Mouse (Mus musculus) ovary, postnatal 36 days (tissue): ENCODE results near the gene Olfr1289.

Experiments used
- DNase-seq: peaks from one replicate; pipeline ENCODE4 v3.0.0; 2022; ENCODE audit warnings: low spot score, mixed read lengths

The Olfr1289 gene

DNA sequence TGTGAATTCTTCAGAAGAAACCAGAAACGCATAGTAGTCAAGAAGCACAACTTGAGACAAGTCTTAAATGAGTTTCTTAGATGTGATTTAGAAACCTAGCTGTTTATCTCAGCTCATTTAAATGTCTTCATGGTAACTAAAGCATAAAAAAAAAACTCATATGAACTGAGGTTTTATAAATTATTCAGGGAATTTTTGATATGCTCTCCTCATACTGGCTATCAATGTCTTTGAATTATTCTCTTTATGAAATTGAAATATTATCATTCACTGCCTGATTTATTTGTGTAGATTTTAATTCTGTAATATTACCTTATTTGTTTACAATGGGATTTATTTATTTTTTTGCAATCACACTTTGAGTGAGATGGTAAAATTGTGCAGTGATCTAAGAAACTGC, at the start of gene Olfr1289:
Gene Olfr1289, plus strand, starts transcription at position 301 of the 400 bp plus-strand sequence.
- DNase-seq = no peak

DNA sequence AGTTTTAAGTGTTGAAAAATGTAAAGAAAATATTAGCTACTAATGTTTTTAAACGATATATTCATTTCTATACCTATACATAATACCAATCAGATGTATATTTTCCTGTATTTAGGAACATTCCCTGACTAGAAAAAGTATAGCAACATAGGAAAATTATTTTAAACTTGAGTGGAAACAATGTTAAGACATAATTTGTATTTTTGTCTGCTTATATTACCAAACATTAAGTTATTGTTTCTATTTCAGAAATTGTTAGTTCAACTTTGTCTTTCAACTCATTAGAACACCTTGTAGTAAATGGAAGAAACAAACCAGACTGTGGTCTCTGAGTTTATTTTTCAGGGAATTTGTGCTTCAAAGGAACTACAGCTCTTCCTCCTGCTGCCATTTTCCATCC, 31.8 kb upstream of the Olfr1289 start, which contains the start of gene Olfr1287:
Gene Olfr1287, plus strand, starts transcription at position 301 of the 400 bp plus-strand sequence.
- no peak for DNase-seq

DNA sequence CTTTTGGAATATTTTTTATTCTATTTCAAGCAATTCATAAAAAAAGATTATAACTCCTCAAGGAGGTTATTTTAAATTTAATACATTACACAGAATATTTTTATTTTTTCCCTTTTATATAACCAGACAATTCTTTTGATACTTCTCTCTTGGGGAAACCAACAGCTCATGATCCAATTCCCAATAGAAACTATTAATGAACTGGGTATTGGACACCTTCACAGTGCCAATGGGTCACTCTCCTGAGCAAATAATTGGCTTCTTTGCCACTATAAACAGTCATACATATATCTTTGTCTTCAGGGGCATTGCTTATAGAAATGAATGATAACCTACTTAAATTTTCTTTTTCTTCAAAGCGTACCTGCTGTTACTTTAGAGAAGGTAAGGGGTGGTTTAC, 6.8 kb upstream of the Olfr1289 start, which contains the start of gene Olfr1288:
Gene Olfr1288, plus strand, starts transcription at position 301 of the 400 bp plus-strand sequence.
- DNase-seq = no peak

DNA sequence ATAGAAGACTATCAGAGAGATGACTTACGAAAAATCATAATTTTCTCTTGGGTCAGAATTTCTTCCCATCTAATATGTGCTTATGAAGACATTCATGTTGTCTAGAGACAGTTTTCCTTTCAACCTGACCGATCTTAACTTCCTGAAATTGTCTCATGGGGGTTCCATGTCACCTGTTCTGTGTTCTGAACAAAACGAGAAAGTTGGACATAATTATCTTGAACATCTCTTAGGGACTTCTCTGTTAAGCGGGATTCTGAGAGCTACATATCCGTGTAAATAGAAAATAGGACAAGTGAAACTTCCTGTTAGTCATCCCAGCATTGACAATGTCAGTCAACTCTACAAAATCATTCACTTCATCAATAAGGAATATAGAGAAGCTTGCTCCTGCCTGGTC, 13.1 kb downstream of the Olfr1289 start, which contains the start of gene Olfr1290:
Gene Olfr1290, minus strand, starts transcription at position 101 of the 400 bp plus-strand sequence.
- DNase-seq = no peak

DNA sequence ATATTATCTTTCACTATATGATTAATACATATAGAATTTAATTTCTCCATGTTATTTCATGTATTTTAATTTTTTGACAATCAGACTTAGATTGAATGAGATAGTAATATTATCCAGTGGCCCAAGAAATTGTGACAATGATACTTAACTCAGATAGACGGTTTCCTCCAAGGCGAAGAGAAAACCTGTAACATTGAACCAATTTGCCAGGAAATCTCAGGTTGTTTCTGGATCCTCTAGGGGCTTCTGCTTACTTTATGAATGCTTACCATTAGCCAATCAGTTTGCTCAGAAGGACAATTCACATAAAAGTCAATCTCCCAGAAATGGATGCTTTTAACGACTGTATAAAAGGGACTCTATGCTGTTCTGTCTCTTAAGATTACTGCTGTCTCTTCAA, 16.3 kb downstream of the Olfr1289 start, which contains the start of gene Olfr1291-ps1:
Gene Olfr1291-ps1, plus strand, starts transcription at position 301 of the 400 bp plus-strand sequence.
- no peak for DNase-seq

DNA sequence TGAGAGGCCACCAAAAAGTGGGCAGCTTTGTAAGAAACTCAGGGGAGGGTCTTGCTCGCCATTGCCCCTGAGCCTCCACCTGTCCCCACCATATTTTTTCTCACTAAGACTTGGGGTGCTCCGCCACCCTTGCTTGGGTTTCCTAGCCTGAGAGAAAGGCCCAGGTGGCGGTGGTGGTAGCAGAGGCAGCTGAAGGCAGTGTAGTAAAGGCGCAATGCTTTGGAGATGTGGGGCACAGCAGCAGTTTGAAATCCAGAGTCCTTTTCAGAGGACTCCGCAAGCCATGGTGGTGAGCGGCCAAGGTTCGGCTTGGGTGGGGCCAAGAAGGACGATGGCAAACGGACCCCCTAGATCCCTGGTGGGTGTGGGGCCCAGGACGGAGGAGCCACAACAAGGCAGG, 36.8 kb downstream of the Olfr1289 start:
- no peak for DNase-seq

DNA sequence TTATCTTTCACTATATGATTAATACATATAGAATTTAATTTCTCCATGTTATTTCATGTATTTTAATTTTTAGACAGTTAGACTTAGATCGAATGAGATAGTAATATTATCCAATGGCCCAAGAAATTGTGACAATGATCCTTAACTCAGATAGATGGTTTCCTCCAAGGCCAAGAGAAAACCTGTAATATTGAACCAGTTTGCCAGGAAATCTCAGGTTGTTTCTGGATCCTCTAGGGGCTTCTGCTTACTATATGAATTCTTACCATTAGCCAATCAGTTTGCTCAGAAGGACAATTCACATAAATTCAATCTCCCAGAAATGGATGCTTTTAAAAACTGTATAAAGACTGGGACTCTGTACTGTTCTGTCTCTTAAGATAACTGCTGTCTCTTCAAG, 44.3 kb downstream of the Olfr1289 start, which contains the start of gene Olfr1293-ps:
Gene Olfr1293-ps, plus strand, starts transcription at position 301 of the 400 bp plus-strand sequence.
- no peak for DNase-seq
